Mouse (Mus musculus) spleen, adult 2 months (tissue): Measurements from ENCODE around the gene Ccdc141.

ENCODE experiments used
- CTCF ChIP-seq: fragments of 200-500 bp; IDR thresholded peaks from 2 replicates; pipeline ENCODE4 v1.5.1; 2011; ENCODE audit warnings: mild to moderate bottlenecking, inconsistent platforms; ENCODE audit not compliant: insufficient read depth, insufficient read length, insufficient replicate concordance; ENCODE audit errors: extremely low read depth
- POLR2A ChIP-seq: fragments of 200-500 bp; IDR thresholded peaks from 2 replicates; pipeline ENCODE4 v1.6.1; 2011; ENCODE audit warnings: low read depth, low read length, inconsistent platforms

- TF ChIP-seq POLR2A (no peak), CTCF (no peak)
Measured at GRCm38 (mm10) chr2:76965542-76965941, 204.9 kb downstream of the Ccdc141 start.
